Mouse (Mus musculus): ENCODE data around the gene Lrrc51.
"Not testable (repeated sequence)": the region's sequence is repeated elsewhere in the genome, so short reads cannot be mapped to it uniquely, and the experiment has no call there.

Lrrc51 gene

GRCm38 (mm10) chr7:101933751-101934240 lies at the start of gene Lrrc51, which contains the start of gene Numa1:
Lrrc51 (minus strand) TSS chr7:101933895.
Numa1 (plus strand) TSS chr7:101934111.
- peak; percentile 96 for DNase-seq (ENCODE audit: low spot score)

- no peak for DNase-seq (ENCODE audit: low spot score)
Observed at GRCm38 (mm10) chr7:101982735-101983134, 49.0 kb upstream of the Lrrc51 start.

DNA sequence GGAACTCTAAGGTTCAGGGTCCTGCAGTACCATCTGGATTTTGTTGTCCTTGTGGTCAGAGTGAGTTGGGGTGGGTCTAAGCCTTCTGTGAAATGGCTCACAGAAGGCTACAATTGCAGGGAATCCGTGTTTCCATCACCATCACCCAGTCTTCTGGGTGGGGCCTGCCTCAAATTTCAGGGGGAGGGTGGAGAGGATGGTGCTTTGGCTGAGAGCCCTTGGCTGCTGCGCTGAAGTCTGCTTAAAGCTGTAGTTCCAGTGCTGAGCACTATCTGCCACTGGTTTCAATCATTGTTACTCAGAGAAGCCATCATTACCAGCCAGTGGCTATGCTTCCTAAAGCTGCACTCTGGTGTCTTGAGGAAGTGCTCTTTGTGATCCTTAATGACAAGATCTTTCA lies 40.8 kb upstream of the Lrrc51 start:
- no peak for DNase-seq (ENCODE audit: low spot score)

GRCm38 (mm10) chr7:101973730-101974129 lies 40.0 kb upstream of the Lrrc51 start:
- no peak for DNase-seq (ENCODE audit: low spot score)

DNA sequence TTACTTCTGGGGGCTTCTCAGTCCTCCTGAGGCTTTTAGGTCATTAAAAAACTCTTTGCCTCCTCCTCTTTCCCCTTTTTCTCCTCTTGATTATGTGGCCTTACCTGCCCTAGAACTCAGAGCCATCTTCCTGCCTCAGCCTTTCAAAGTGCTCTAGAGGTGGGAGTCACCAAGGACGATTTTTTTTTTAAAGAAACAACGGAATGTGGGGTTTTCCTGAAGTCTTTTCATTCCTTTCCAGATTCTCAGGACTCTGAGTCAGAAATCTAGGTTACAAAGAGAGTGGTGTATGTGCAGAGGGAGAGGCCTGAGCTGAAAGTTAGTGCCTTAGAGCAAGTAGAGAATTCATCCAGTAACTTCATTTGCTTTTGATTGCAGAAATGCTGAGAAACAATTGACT lies 38.0 kb upstream of the Lrrc51 start:
- DNase-seq (ENCODE audit: low spot score), result no peak

DNA sequence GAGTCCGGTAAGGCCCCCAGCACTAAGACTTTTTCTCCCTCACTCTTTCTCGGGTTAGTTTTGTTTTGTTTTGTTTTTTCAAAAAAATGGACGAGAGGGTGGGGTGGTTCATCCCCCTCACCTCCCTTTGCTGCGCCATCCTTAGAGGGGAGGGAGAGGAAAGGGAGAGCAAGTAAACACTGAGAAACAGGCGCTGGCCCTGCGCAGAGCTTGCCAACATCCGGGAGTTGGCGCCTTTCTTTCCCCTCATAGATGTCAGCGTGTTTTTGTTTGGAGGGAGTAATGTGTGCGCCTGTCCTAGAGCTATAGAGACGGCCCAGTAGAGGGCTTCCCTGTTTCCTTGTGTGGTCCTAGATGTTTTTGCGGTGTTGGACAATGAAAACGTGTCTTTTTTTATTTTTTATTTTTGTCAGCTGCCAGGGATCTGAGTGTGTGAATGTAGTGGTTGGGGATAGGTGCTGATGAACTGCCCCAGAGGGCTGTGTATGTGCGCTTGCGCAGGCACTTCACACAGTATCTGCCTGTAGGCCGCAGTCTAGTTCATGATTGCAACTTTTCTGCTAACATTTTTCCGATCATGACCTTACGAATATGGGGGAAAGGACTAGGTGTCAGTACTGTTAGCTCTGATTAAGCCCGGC lies 37.2 kb upstream of the Lrrc51 start:
- DNase-seq (ENCODE audit: low spot score), result peak; percentile 61

- peak; percentile 64 for DNase-seq (ENCODE audit: low spot score)
Observed at GRCm38 (mm10) chr7:101970429-101970775, 36.7 kb upstream of the Lrrc51 start.

DNA sequence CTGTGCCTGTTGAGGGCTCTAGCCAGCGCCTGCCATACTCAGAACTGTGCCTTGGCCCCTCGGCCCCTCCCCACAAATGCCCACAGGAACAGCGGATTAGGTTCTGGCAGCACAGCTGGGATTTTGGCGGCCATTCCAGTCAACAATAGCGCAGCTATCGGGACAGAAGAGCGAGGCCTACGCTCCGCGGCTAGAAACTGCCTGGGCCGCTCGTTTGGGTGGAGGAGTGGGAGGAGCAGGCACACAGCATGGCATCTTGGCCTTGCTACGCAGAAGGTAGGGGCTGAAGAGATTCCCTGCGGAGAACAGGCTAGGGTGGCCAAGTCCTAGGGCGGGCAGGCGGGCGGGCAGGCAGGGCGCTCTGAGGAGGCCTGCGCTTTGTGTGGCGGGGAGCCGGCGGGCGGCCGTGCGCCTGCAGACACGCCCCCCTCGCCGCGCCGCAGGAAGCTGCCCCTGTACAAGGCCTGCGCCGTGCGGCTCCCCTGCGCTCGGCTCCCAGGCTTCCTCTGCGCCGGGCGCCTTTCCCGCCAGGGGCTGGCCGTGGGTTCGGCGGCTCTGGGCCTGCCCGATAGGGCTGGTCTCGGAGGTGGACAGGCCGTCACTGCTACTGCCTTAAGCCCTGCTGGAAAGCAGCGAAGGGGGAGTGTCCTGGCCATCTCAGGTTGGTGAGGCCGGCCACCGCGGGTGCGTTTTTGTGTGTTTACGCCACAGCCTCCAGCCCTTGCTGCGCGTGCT lies 36.2 kb upstream of the Lrrc51 start:
- peak; percentile 49 for DNase-seq (ENCODE audit: low spot score)

DNA sequence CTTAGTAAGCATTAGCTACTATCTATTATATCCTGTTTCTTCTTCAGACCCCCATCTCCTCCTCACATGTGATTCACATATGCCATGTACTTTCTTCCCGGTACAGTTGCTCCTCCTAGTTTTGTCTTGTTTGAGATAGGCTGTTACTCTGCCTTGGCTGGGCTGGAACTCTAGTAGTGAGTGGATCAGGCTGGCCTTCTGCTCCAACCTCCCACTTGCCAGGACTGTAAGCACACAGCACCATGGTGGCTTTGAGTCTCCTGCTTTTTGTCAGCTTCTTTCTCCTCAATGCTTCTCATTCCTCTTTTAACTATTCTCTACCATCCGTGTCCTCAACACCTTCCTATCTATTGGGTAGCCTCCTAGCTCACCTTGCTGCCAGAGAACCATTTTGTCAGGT lies 35.1 kb upstream of the Lrrc51 start:
- DNase-seq (ENCODE audit: low spot score), result no peak

- no peak for DNase-seq (ENCODE audit: low spot score)
Observed at GRCm38 (mm10) chr7:101967256-101967655, 33.6 kb upstream of the Lrrc51 start.

GRCm38 (mm10) chr7:101965606-101966005 lies 31.9 kb upstream of the Lrrc51 start:
- no peak for DNase-seq (ENCODE audit: low spot score)

GRCm38 (mm10) chr7:101964551-101964950 lies 30.9 kb upstream of the Lrrc51 start:
- DNase-seq (ENCODE audit: low spot score), result no peak

- DNase-seq (ENCODE audit: low spot score), result no peak
Observed at GRCm38 (mm10) chr7:101963621-101964020, 29.9 kb upstream of the Lrrc51 start.

DNA sequence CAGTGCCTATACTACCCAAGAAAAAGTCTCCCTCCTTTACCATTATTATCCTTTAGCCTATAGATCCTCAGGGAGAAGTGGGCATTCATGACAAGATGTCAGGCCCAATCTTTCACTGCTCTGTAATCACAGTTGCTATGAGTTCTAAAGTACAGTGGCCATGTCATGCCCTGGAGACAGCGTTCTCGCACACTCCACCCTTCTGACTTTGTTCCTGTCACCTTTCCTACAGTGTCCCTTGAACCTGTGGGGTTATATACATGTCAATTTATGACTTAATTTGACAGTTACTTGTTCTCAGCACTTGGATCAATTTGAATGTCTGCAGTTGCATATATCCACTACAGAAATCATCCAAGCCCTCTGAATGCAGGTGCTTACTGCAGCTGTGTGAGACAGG lies 29.1 kb upstream of the Lrrc51 start:
- DNase-seq (ENCODE audit: low spot score), result no peak

DNA sequence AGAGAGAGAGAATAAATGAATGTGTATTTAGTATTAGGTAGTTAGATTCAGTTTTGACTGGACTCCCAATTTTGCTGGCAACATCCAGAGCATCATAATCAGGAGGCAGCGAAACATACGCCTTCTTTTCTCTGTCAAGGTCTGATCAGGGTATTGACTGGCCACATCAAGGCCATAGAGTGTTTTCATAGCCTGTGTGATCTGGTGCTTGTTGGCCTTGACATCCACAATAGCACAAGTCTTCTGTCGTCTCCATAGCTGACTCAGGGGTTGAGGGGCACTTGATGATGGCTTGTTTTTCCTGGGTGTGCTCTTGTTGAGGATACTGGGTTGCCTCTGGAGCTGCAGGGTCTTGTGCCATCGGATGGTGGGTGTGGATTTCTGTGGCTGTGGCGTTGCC lies 23.2 kb upstream of the Lrrc51 start:
- no peak for DNase-seq (ENCODE audit: low spot score)

GRCm38 (mm10) chr7:101956481-101956880 lies 22.8 kb upstream of the Lrrc51 start:
- DNase-seq (ENCODE audit: low spot score), result no peak

GRCm38 (mm10) chr7:101955862-101956261 lies 22.2 kb upstream of the Lrrc51 start:
- DNase-seq (ENCODE audit: low spot score), result no peak

GRCm38 (mm10) chr7:101955276-101955675 lies 21.6 kb upstream of the Lrrc51 start:
- DNase-seq (ENCODE audit: low spot score), result no peak

DNA sequence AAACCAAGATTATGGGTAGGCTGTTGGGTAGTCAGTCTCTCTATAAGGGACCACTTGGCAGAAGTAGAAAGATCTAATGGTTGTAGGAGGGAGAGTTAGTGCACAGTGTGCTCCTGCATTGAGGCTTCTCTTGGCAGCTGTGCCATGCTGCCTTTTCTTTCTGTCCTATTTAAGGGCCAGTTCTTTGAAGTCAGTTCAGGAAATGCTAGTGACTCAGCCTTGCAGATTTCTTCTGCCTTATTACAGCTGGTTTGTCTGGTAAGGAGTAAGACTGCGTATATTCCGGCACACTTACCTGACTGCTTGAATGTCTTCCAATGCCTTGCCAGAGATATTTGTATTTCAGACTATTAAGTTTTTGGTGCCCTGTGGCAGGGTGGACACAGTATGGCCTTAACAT lies 20.5 kb upstream of the Lrrc51 start:
- DNase-seq (ENCODE audit: low spot score), result no peak

- DNase-seq (ENCODE audit: low spot score), result no peak
Observed at GRCm38 (mm10) chr7:101952098-101952497, 18.4 kb upstream of the Lrrc51 start.

DNA sequence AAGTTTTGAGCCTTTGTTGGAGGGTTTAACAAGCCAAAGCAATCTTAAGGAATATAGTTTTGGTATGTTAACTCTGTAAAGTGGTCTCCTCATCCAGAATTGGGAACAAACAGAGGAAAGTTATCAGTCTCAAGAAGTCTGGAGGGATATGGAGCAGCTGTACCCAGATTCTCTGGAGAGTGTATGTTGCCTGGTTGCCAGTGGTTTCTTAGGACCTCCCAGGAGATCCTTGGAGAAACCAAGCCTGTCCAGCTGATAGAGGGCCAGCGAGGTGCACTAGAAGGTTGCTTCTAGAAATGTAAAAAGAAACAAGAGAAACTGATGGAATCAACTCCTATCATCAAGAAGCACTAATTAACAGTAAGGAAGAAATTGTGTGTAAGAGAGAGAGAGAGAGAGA lies 18.0 kb upstream of the Lrrc51 start:
- no peak for DNase-seq (ENCODE audit: low spot score)

- DNase-seq (ENCODE audit: low spot score), result not testable (repeated sequence)
Observed at GRCm38 (mm10) chr7:101949008-101949407, 15.3 kb upstream of the Lrrc51 start.

DNA sequence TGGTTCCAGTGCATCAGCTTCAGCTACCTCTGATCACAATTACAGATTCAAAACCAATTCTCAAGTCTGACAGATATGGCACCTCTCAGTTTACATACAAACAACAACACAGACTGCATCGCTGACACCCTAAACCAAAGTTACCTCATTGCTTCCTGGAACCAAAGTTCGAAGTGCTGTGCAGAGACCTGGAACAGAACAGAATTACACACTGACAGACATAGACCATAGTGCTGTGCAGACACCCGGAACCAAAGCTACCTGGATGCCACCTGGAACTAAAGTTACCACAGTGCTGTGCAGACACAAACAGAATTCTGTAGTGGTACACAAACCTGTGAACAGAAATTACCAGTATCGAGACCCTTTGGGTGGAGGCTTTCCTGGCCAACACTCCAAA lies 6.1 kb upstream of the Lrrc51 start:
- no peak for DNase-seq (ENCODE audit: low spot score)

DNA sequence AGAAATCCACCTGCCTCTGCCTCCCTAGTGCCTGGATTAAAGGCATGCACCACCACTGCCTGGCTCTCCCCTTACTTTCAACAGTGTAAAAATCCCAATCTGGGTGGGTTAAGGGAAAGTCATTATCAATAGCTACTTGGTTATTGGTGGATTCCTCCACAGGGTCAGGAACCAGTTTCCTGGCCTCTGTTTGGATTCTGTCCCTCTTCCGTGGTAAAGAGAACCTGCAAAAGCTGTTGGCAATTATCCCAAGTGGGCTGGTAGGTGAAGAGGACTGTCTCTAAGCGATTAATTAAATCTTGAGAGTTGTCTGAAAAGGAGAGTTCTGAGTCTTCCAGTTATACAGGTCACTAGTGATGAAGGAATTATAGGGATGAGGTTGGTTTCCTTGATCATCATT lies 4.7 kb upstream of the Lrrc51 start:
- DNase-seq (ENCODE audit: low spot score), result no peak

All from layer of hippocampus, adult 9-10 months (tissue).